Mouse (Mus musculus) intestine, embryonic 16.5 days (tissue): Measurements from ENCODE around the gene Olfr560. TPM values are rescaled to one million over a fixed set of nuclear protein-coding genes. Genes with fewer than 3 reads are reported as not detected.

Experiments used
- polyA plus RNA-seq: library from polyadenylated mRNA; unstranded; fragments of >200 nt; fragmentation: Nextera tagmentation; extraction: Ambion mirVana; gene quantifications from 2 replicates; pipeline ENCODE4 v1.2.1, GENCODE M21; 2015

Gene Olfr560
- polyA plus RNA-seq, 1 experiment from 2014 or later: not detected

Other genes with a start within 250 kb of the Olfr560 start
- gene Olfr547, start 224.6 kb downstream of the Olfr560 start, polyA plus RNA-seq: not detected in 2 replicates
- gene Olfr548-ps1, start 218.5 kb downstream of the Olfr560 start, polyA plus RNA-seq: not detected in 2 replicates
- gene Olfr549, start 209.5 kb downstream of the Olfr560 start, polyA plus RNA-seq: not detected in 2 replicates
- gene Trim21, start 193.9 kb downstream of the Olfr560 start, polyA plus RNA-seq: 0.32 and 0.50 TPM in 2 replicates
- not detected in 2 replicates for gene Olfr550, start 187.9 kb downstream of the Olfr560 start, polyA plus RNA-seq
- gene Olfr551, start 167.5 kb downstream of the Olfr560 start, polyA plus RNA-seq: not detected in 2 replicates
- not detected in 2 replicates for gene Olfr552, start 161.6 kb downstream of the Olfr560 start, polyA plus RNA-seq
- gene Olfr553, start 141.1 kb downstream of the Olfr560 start, polyA plus RNA-seq: not detected in 2 replicates
- not detected in 2 replicates for gene Olfr554, start 120.9 kb downstream of the Olfr560 start, polyA plus RNA-seq
- gene Olfr555, start 100.5 kb downstream of the Olfr560 start, polyA plus RNA-seq: not detected in 2 replicates
- gene Olfr556, start 94.5 kb downstream of the Olfr560 start, polyA plus RNA-seq: not detected in 2 replicates
- 9.3 and 9.6 TPM in 2 replicates for gene Trim68, start 72.0 kb downstream of the Olfr560 start, polyA plus RNA-seq
- not detected in 2 replicates for gene Olfr557, start 63.5 kb downstream of the Olfr560 start, polyA plus RNA-seq
- gene Olfr558, start 57.2 kb downstream of the Olfr560 start, polyA plus RNA-seq: 0.22 and 0.26 TPM in 2 replicates
- gene Olfr33, start 40.3 kb downstream of the Olfr560 start, polyA plus RNA-seq: not detected in 2 replicates
- gene Olfr559, start 31.9 kb downstream of the Olfr560 start, polyA plus RNA-seq: not detected in 2 replicates
- 0.39 and 0.58 TPM in 2 replicates for gene Olfr78, start 105 bp upstream of the Olfr560 start, polyA plus RNA-seq
- gene Olfr561, start 11.9 kb upstream of the Olfr560 start, polyA plus RNA-seq: not detected in 2 replicates
- gene Olfr564, start 44.1 kb upstream of the Olfr560 start, polyA plus RNA-seq: not detected in 2 replicates
- gene Olfr566, start 99.4 kb upstream of the Olfr560 start, polyA plus RNA-seq: not detected in 2 replicates
- gene Olfr568, start 117.8 kb upstream of the Olfr560 start, polyA plus RNA-seq: not detected in 2 replicates
- not detected in 2 replicates for gene Olfr569, start 131.5 kb upstream of the Olfr560 start, polyA plus RNA-seq
- gene Olfr570, start 135.2 kb upstream of the Olfr560 start, polyA plus RNA-seq: not detected in 2 replicates
- gene Olfr571, start 158.2 kb upstream of the Olfr560 start, polyA plus RNA-seq: not detected in 2 replicates
- gene Olfr572, start 165.0 kb upstream of the Olfr560 start, polyA plus RNA-seq: not detected in 2 replicates
- gene Olfr573-ps1, start 183.2 kb upstream of the Olfr560 start, polyA plus RNA-seq: not detected in 2 replicates
- not detected in 2 replicates for gene Olfr574, start 189.1 kb upstream of the Olfr560 start, polyA plus RNA-seq
- not detected in 2 replicates for gene Olfr575, start 199.4 kb upstream of the Olfr560 start, polyA plus RNA-seq
- not detected in 2 replicates for gene Olfr576, start 203.3 kb upstream of the Olfr560 start, polyA plus RNA-seq
- not detected in 2 replicates for gene Olfr577, start 216.6 kb upstream of the Olfr560 start, polyA plus RNA-seq
- gene Olfr578, start 230.0 kb upstream of the Olfr560 start, polyA plus RNA-seq: not detected in 2 replicates